Mouse (Mus musculus) thymus, postnatal 0 days (tissue): ENCODE results near the gene Fer. TPM values are rescaled to one million over a fixed set of nuclear protein-coding genes. Genes with fewer than 3 reads are reported as not detected.

Experiments used
- DNase-seq: peaks from one replicate; pipeline ENCODE4 v3.0.0-alpha.2; 2015; ENCODE audit warnings: low spot score
- polyA plus RNA-seq: library from polyadenylated mRNA; unstranded; fragments of >200 nt; fragmentation: Nextera tagmentation; extraction: Ambion mirVana; gene quantifications from 2 replicates; pipeline ENCODE4 v1.2.1, GENCODE M21; 2015

Gene Fer
- polyA plus RNA-seq, 1 experiment from 2014 or later = 5.1 TPM

DNA sequence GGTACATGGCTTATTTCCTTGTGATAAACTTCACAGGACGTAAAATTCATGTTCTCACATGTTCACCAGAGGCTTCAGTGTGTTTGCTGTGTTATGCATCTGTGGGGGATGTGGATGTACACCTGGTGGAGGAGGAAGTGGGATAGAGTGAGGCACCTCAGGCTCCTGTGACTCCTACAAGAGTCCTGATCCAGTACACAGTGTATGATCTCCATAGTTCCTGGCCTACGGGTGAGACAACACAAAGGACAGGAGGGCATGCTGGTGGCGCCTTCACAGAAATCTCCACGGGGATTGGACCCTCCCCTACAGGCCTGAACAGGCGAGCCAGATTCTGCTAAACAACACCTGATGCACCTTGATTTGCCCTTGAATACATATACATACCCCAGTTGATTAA is 111.4 kb downstream of the Fer start:
- no peak for DNase-seq

GRCm38 (mm10) chr17:63978794-63979571 is 116.1 kb downstream of the Fer start:
- no peak for DNase-seq

DNA sequence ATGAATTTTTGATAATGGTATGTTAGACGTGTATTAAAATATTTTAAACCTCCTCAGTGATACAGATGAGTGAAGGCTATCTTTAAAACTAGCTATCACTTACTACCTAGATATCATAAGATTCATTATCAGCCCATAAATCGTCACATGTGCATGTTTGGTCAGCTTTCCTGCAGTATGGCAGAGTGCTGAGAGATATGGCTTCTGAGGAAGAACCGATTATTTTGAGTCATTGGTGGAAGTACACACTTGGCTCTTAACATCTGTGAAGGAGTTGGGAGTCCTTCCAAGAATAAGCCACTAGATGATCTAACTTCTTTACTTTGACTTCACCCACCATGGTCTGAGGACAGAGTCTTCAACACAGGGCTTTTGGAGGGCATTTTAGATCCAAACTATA is 117.3 kb downstream of the Fer start:
- DNase-seq = no peak

GRCm38 (mm10) chr17:63988710-63989109 is 125.8 kb downstream of the Fer start:
- no peak for DNase-seq

- no peak for DNase-seq
Observed at GRCm38 (mm10) chr17:63991160-63991559, 128.3 kb downstream of the Fer start.

GRCm38 (mm10) chr17:63995921-63996320 is 133.1 kb downstream of the Fer start:
- no peak for DNase-seq

DNA sequence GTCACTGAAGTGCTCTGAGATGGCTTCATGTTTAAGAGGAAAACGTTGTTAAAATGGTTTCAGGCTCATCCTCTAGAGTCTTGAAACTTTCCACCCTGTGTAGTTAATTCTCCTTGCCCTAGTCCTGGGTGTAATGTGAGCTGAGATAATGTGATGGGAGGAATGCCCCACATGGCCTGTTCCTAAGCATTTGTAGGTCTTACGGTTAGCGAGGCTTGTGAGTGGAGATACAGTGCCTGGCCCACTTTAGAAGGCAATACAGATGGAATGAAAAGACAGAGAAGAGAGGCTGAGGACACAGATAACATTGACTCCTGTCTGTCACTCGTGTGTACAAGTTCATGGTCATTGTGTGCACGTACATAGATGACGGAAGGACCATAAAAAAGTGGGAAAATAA is 134.8 kb downstream of the Fer start:
- DNase-seq = no peak

DNA sequence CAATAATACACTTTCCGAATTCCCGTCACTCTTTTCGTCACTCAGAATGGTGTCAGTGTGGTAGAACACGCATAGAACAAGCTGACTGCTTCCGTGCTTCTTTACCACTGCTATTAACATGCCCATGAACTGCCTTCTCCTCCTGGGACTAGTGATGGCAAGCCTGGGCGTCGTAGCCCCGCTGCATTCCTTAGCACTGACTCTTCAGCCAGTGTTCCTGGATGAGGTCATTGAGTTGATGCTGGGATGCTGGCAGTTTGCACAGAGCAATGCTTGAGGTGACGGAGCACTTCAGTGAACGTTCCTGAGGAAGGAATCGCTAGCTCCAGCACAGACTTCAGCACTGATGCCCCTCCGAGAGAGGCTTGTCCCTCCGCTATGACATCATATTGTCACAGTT is 140.6 kb downstream of the Fer start:
- no peak for DNase-seq

GRCm38 (mm10) chr17:64005575-64006249 is 142.8 kb downstream of the Fer start:
- DNase-seq = no peak

- no peak for DNase-seq
Observed at GRCm38 (mm10) chr17:64016606-64017005, 153.7 kb downstream of the Fer start.

- no peak for DNase-seq
Observed at GRCm38 (mm10) chr17:64018240-64018639, 155.4 kb downstream of the Fer start.

GRCm38 (mm10) chr17:64018870-64019269 is 156.0 kb downstream of the Fer start:
- no peak for DNase-seq

- no peak for DNase-seq
Observed at GRCm38 (mm10) chr17:64019646-64020045, 156.8 kb downstream of the Fer start.

GRCm38 (mm10) chr17:64026485-64026884 is 163.6 kb downstream of the Fer start:
- DNase-seq = no peak

DNA sequence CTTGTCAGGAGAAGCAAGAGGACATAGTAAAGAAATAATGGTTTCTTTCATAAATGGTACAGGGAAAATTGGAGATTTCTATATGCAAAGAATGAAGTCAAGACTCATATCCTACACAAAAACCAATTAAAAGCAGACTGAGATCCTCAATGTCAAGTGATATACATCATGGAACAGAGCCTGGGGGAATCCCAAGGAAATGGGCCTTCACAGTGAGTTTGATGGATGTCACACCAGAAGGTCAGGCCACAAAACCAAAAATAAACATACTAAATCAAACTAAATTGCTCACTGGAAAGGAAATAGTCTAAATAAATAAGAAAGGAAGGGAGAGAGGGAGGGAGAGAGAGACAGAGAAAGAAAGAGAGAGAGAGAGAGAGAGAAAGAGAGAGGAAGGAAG is 178.9 kb downstream of the Fer start:
- DNase-seq = no peak

- no peak for DNase-seq
Observed at GRCm38 (mm10) chr17:64045326-64045725, 182.5 kb downstream of the Fer start.

- no peak for DNase-seq
Observed at GRCm38 (mm10) chr17:64046557-64046956, 183.7 kb downstream of the Fer start.

GRCm38 (mm10) chr17:64050911-64051310 is 188.0 kb downstream of the Fer start:
- DNase-seq = no peak

DNA sequence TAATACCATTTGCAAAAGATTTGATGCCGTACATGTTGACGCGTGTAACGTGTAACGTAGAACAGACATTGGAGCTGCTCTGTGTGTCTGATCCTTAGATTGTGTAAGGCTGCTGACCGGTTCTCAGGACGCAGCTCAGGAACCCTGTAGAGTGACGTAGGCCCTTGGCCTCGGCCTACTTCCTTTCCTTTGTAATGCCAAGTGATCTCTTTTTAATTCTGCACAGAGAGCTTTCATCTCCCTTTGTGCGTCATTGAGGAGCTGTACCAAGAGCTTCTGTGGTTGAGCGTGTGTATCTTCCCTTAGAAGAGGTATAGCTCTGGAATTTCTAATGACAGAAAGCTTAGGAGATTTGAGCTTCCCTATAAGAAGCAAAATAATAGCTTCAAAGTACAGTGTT is 190.8 kb downstream of the Fer start:
- DNase-seq = no peak

DNA sequence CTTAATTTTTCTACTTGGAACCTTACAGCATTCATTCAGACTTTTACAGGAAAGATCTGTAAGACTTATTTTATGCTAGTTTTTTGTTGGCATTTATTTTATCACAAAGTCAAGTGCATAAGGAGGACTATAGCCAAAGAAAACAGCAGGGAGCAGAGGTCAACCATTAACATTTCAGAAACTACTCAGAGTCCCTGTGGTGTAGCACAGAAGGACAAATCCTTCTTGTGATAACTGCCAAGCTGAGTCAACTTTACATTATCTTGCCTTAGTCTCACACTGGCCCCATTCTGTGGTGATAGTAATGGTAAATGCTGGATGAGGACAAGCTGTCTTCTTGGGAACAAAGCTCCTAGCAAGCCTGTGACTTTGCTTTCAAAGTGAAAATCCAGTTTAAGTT is 197.7 kb downstream of the Fer start:
- DNase-seq = no peak

- no peak for DNase-seq
Observed at GRCm38 (mm10) chr17:64065243-64065642, 202.4 kb downstream of the Fer start.

- DNase-seq = no peak
Observed at GRCm38 (mm10) chr17:64077392-64077791, 214.5 kb downstream of the Fer start.

DNA sequence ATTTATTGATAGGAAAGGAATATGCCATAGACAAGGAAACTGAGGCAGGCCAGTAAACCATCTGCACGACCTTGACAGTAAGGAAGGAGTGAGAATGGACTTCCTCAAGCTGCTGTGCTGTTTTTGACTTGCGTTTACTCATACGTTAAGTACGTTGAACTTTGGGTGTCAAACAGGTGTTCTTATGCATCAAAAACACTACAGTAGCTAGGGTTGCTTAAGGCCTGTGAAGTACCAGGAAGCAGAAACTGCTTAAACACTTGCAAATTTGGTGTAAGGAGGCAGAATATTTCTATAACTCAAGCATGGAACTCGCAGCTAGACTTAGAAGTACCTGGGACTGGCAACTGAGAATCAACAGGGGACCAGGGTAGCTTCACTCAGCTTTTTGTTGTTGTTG is 221.9 kb downstream of the Fer start:
- no peak for DNase-seq
